Mouse (Mus musculus) kidney, adult 9 months (tissue): Measurements from ENCODE around the gene Itgb1bp1.

Experiments
- DNase-seq: peaks from one replicate; pipeline ENCODE4 v3.0.0; 2022

Itgb1bp1 gene

GRCm38 (mm10) chr12:21191546-21191945 lies 94.5 kb downstream of the Itgb1bp1 start:
- DNase-seq, result no peak
